Mouse (Mus musculus) megakaryocyte, embryonic 14.5 days (primary cell): ENCODE measurements at regions not wholly inside any gene's neighbourhood (a gene's known extent, or its start where the extent isn't known, plus 50 kb on each side); places are given as distances from the start of the nearest gene placed in this dataset.

ENCODE experiments used
- FLI1 ChIP-seq: IDR thresholded peaks from 2 replicates; pipeline ENCODE4 v1.6.1; 2012; ENCODE audit warnings: low read length, inconsistent platforms, mixed read lengths
- GATA1 ChIP-seq: IDR thresholded peaks from 3 replicates; pipeline ENCODE4 v1.6.1; 2012; ENCODE audit warnings: mixed read lengths, low read length, inconsistent platforms, borderline replicate concordance

DNA sequence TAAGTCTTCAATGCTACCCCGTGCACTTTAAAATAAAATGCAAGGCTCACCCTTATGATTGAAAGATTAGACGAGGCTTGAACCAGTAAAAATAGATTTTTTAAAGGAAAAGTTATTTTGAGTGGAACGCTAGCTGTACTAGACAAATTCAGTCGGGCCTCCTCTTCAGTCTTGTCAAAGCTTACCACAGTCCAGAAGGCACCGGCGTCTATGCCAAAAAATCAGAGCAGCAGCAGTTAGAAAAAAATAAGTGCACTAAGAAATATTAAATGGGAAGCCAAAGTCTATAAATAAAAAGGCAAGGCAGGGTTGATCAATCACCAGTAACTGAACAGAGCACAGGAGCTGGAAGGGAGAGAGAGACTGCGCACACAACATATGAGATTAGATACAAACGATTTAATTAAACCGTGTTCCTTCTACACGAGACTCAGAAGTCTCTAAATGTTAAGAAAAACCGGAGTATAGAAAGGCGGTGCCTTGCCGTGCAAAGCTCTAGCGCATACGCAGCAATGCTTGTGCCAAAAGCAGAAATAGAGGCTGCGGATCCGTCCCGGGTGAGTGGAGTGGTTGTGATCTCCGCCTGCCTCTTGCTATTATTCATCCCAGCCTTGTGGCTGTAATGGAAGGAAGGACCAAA, 121.6 kb downstream of the Etnk1 start:
- TF ChIP-seq GATA1, result no peak
- no peak for TF ChIP-seq FLI1
